In the genomic region with DNA sequence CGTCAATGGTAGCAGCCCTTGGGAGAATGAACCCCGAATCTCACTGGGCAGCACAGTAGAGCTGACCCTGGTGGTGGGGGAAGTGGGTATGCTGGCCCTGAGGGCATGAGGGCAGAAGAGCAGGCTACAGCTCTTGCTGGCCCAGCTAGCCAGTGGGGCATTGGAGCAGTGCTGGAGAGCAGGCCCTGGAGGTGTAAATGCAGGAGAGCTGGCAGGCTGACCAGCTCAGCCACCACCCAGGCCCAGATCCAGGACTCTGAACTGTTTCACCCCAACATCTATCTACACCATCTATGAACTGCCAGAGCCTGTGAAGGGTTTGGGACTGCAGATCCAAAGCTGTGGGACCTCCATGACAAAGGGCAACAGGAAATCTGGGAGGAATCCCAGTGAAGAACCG, we compare ENCODE assay signal across 18 mouse cellular contexts. TPM values are rescaled to one million over a fixed set of nuclear protein-coding genes. Genes with fewer than 3 reads are reported as not detected.
DNase-seq lines count a peak whose midpoint lies in the region; ATAC-seq and TF ChIP-seq lines count a peak whose summit lies in the region.
"Had no signal": no experiment of that assay in that cellular context is flagged by ENCODE, and none has a peak within 500 bp of the region (broad histone marks: within the 10 kb centered on the region; RNA-seq: fewer than 3 reads in every experiment).

No protein-coding gene starts in this region.

- no peak for TF ChIP-seq EP300 in stomach, postnatal 0 days (optimal IDR thresholded peaks at IDR 0.05)

- peak overlapping the region; percentile 31; the same call in 1 of the 2 replicates for H3K27ac ChIP-seq in heart, embryonic 16.5 days (ENCODE audit: low read length)
- 0 out of 2 replicates have a peak overlapping the region, but pooled peaks have one; percentile 32 for H3K27ac ChIP-seq in liver, embryonic 12.5 days
- H3K27ac ChIP-seq in stomach, postnatal 0 days (replicated peaks): peak overlapping the region; percentile 56; the same call in 1 of the 2 replicates
- H3K27ac ChIP-seq in forebrain, embryonic 16.5 days (ENCODE audit: low read length): no peak overlapping the region
- H3K27ac ChIP-seq: forebrain, embryonic 12.5 days; heart, embryonic 15.5 days; hindbrain, embryonic 15.5 days; neural tube, embryonic 13.5 days had no signal

- H3K27me3 ChIP-seq in heart, embryonic 16.5 days (ENCODE audit: control insufficient read depth, insufficient read depth, low read length): no peaks in the 10 kb centered on the region
- no peaks in the 10 kb centered on the region for H3K27me3 ChIP-seq in liver, embryonic 12.5 days (replicated peaks)
- no peaks in the 10 kb centered on the region for H3K27me3 ChIP-seq in stomach, postnatal 0 days (ENCODE audit: control insufficient read depth, insufficient read depth, low read length)
- no peaks in the 10 kb centered on the region for H3K27me3 ChIP-seq in forebrain, embryonic 16.5 days (replicated peaks; ENCODE audit: control insufficient read depth, insufficient read depth, low read length)
- H3K27me3 ChIP-seq: forebrain, embryonic 12.5 days; heart, embryonic 15.5 days; hindbrain, embryonic 15.5 days; liver, embryonic 13.5 days; neural tube, embryonic 13.5 days had no signal

- H3K9me3 ChIP-seq in heart, embryonic 16.5 days (replicated peaks; ENCODE audit: control insufficient read depth, low read length): no peaks in the 10 kb centered on the region
- no peaks in the 10 kb centered on the region for H3K9me3 ChIP-seq in liver, embryonic 12.5 days (replicated peaks)
- no peaks in the 10 kb centered on the region for H3K9me3 ChIP-seq in stomach, postnatal 0 days (ENCODE audit: control insufficient read depth, low read length)
- no peaks in the 10 kb centered on the region for H3K9me3 ChIP-seq in forebrain, embryonic 16.5 days (ENCODE audit: control insufficient read depth, low read length)
- H3K9me3 ChIP-seq: forebrain, embryonic 12.5 days; heart, embryonic 15.5 days; hindbrain, embryonic 15.5 days; liver, embryonic 13.5 days; neural tube, embryonic 13.5 days had no signal

- ATAC-seq in heart, embryonic 16.5 days (replicated peaks; ENCODE audit: extremely low read depth, insufficient read depth, low FRiP score): no peak
- no peak for ATAC-seq in liver, embryonic 12.5 days
- ATAC-seq in stomach, postnatal 0 days (ENCODE audit: low FRiP score, low TSS enrichment): no peak; the same call in 1 of the 2 replicates
- no peak for ATAC-seq in forebrain, embryonic 16.5 days
- ATAC-seq: CD4-positive, CD25-positive, alpha-beta regulatory T cell, adult 4 months had no signal

- peak; percentile 44 for DNase-seq in cerebellum, adult 11-12 months
- DNase-seq in cerebellum, adult 9-10 months: no peak
- no peak for DNase-seq in heart, postnatal 25 days (ENCODE audit: low spot score)
- no peak for DNase-seq in liver
- no peak for DNase-seq in stomach, postnatal 0 days (ENCODE audit: low spot score)
- DNase-seq: adrenal gland, adult 8-10 months; kidney, adult 8-10 months; liver, embryonic 13.5 days; right cerebral cortex, postnatal 25 days; thymus, postnatal 25 days had no signal

- intact Hi-C loops in heart, postnatal 25 days (cut with DNase I): no loop called here

- 78% methylated on average over 3 of the region's 3 CpGs for WGBS in heart, embryonic 16.5 days
- WGBS in liver, embryonic 12.5 days (ENCODE audit: insufficient replicate concordance): 76% methylated on average over 3 of the region's 3 CpGs
- WGBS in stomach, postnatal 0 days: 66% methylated on average over 3 of the region's 3 CpGs
- WGBS in forebrain, embryonic 16.5 days: 87% methylated on average over 3 of the region's 3 CpGs

- peak overlapping the region; percentile 38; the same call in 1 of the 2 replicates for H3K9ac ChIP-seq in heart, embryonic 16.5 days (ENCODE audit: low read length)
- no peak overlapping the region; the same call in 1 of the 2 replicates for H3K9ac ChIP-seq in liver, embryonic 12.5 days
- no peak overlapping the region for H3K9ac ChIP-seq in stomach, postnatal 0 days (ENCODE audit: low read length)
- no peak overlapping the region for H3K9ac ChIP-seq in forebrain, embryonic 16.5 days (replicated peaks; ENCODE audit: low read depth, low read length)
- H3K9ac ChIP-seq: forebrain, embryonic 12.5 days; heart, embryonic 15.5 days; hindbrain, embryonic 15.5 days; liver, embryonic 13.5 days; neural tube, embryonic 13.5 days had no signal

- H3K4me1 ChIP-seq in heart, embryonic 16.5 days (ENCODE audit: control insufficient read depth, insufficient read depth, low read length): peaks cover 16% of the 10 kb centered on the region
- H3K4me1 ChIP-seq in liver, embryonic 12.5 days: peaks cover 57% of the 10 kb centered on the region
- 0 out of 2 replicates have a peak, but pooled peaks cover 2% of the 10 kb centered on the region for H3K4me1 ChIP-seq in stomach, postnatal 0 days (replicated peaks; ENCODE audit: control insufficient read depth, insufficient read depth)
- H3K4me1 ChIP-seq in forebrain, embryonic 16.5 days (replicated peaks; ENCODE audit: control insufficient read depth, insufficient read depth, low read length): peaks cover 14% of the 10 kb centered on the region
- H3K4me1 ChIP-seq: forebrain, embryonic 12.5 days had no signal

- H3K4me3 ChIP-seq in heart, embryonic 16.5 days (ENCODE audit: low read length): no peak overlapping the region
- H3K4me3 ChIP-seq in liver, embryonic 12.5 days: no peak overlapping the region
- no peak overlapping the region for H3K4me3 ChIP-seq in stomach, postnatal 0 days (ENCODE audit: low read depth, low read length)
- H3K4me3 ChIP-seq in forebrain, embryonic 16.5 days (replicated peaks; ENCODE audit: low read length): no peak overlapping the region
- H3K4me3 ChIP-seq: forebrain, embryonic 12.5 days; heart, embryonic 15.5 days; hindbrain, embryonic 15.5 days; liver, embryonic 13.5 days; neural tube, embryonic 13.5 days had no signal

- no peak overlapping the region for H3K4me2 ChIP-seq in heart, embryonic 16.5 days (ENCODE audit: low read depth, low read length)
- no peak overlapping the region for H3K4me2 ChIP-seq in liver, embryonic 12.5 days
- H3K4me2 ChIP-seq in stomach, postnatal 0 days (replicated peaks; ENCODE audit: low read depth): no peak overlapping the region
- H3K4me2 ChIP-seq in forebrain, embryonic 16.5 days (ENCODE audit: low read length): no peak overlapping the region
- H3K4me2 ChIP-seq: forebrain, embryonic 12.5 days; heart, embryonic 15.5 days; hindbrain, embryonic 15.5 days; liver, embryonic 13.5 days; neural tube, embryonic 13.5 days had no signal

- TF ChIP-seq CTCF in stomach, postnatal 0 days (IDR thresholded peaks at IDR 0.05; ENCODE audit: low read depth): no peak

- 0 out of 2 replicates have a peak, but pooled peaks cover 5% of the 10 kb centered on the region for H3K36me3 ChIP-seq in heart, embryonic 16.5 days (ENCODE audit: control insufficient read depth, insufficient read depth)
- peaks cover 16% of the 10 kb centered on the region for H3K36me3 ChIP-seq in liver, embryonic 12.5 days
- H3K36me3 ChIP-seq in stomach, postnatal 0 days (ENCODE audit: control insufficient read depth, insufficient read depth, low read length): no peaks in the 10 kb centered on the region
- H3K36me3 ChIP-seq in forebrain, embryonic 16.5 days (ENCODE audit: control insufficient read depth, insufficient read depth): no peaks in the 10 kb centered on the region
- H3K36me3 ChIP-seq: forebrain, embryonic 12.5 days; heart, embryonic 15.5 days; hindbrain, embryonic 15.5 days; neural tube, embryonic 13.5 days had no signal

RNA-seq across cellular contexts. Expression of a gene that starts 38.2 kb away (rescaled TPM):
- polyA plus RNA-seq in heart, embryonic 16.5 days (2015; fragmentation: Nextera tagmentation; extraction: Ambion mirVana): 8.9 and 9.0 TPM in 2 replicates
- 10 to 100 TPM; 30.7 to 33.5 TPM for total RNA-seq in heart, postnatal 25 days (2021)
- polyA plus RNA-seq in liver, embryonic 12.5 days (2016; fragmentation: Nextera tagmentation; extraction: Ambion mirVana): 14.9 and 15.4 TPM in 2 replicates
- 6.1 and 6.8 TPM in 2 replicates for polyA plus RNA-seq in stomach, postnatal 0 days (2015; fragmentation: Nextera tagmentation; extraction: Ambion mirVana)
- 14.2 and 14.4 TPM in 2 replicates for polyA plus RNA-seq in forebrain, embryonic 16.5 days (2015; fragmentation: Nextera tagmentation; extraction: Ambion mirVana)
